Mouse (Mus musculus): Measurements from ENCODE around the gene Nos1ap. TPM values are rescaled to one million over a fixed set of nuclear protein-coding genes. Genes with fewer than 3 reads are reported as not detected.

Gene Nos1ap
- total RNA-seq, 2 experiments from 2014 or later: 5.8 to 12.4 TPM

DNA sequence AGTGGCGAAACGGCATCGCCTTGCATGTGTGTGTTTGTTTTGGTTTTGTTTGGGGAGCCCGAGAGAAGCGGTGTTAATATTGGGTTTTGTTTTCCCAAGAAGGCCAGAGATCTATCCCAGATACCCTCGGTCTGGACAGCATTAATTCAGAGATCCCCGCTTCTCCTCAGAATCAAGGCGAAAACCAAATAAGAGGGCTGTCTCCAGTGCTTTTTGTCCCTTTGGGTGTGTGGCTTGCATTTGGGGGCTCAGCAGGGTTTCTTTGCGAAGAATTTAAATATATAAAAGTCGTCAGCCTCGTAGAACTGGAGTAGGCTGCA is 340 bp upstream of the Nos1ap start:
- no peak for ATAC-seq (replicated peaks; ENCODE audit: poor library complexity)

DNA sequence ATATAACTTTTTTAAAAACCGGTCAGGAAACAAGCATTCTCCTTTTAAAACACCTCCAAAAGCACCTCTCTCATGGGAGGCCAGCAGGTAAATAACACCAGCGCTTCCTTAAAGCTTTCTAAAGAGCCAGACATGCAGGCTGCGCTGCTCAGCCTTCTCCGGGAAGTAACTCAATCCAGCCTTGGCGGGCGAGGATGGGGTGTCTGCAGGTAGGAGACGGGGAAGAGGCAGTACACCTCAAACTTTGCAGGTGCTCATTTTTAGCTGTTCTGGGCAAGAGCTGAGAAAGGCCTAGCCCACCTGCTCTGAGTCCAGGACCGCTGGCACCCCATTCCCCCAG is 812 bp downstream of the Nos1ap start:
- no peak for ATAC-seq (replicated peaks; ENCODE audit: poor library complexity)

DNA sequence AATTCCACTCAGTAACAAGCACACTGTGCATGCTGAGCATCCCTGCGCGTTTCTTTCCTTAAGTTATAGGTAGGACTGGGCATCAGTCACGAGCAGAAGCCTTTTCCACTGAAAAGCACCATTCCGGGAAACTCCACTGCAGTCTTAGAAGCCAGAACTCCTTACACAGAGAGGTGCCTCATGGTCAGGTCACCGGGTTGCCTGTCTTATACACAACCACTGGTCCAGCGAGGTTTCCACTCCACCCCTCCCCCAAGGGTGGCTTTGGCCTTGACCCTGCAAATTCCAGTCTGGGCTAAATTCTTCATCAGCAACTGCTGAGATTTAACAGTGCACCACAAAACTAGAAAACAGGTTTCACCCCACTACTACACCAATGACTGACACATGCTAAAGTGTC is 1.3 kb downstream of the Nos1ap start:
- no peak for ATAC-seq (replicated peaks; ENCODE audit: poor library complexity)

DNA sequence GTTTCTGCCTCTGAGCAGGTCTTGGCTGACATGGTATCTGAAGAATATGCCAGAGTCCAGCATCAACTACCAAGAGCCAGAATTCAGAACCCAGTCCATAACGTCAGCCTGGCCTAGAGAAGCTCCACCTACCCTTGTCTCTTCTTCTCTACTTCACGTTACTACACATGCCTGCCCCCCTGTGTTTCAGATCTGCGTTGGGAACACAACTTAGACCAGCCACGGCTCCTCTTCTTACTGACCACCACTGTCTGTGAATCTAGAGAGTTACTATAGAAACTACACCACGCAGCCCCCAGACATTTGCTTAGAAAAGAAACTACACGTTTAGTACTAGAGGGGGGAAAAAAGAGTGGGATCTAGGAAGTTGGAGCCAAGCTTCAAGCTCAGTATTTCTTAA is 2.9 kb downstream of the Nos1ap start:
- ATAC-seq (replicated peaks; ENCODE audit: poor library complexity): no peak

DNA sequence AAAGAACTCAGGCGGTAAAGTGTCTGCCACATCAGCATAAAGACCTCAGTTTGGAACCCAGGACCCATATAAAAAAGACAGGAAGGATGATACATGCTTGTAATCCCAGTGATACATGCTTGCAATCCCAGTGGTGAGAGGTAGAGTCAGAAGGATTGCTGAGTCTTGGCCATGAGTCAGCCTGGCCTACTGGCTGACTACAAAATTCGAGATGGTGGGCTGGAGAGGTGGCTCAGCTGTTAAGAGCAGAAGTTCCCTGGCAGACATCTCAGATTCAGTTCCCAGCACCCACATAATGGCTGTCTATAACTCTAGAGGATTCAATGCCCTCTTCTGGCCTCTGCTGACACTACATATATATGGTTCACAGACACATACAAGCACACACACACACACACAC is 5.7 kb downstream of the Nos1ap start:
- ATAC-seq (replicated peaks; ENCODE audit: poor library complexity): no peak

DNA sequence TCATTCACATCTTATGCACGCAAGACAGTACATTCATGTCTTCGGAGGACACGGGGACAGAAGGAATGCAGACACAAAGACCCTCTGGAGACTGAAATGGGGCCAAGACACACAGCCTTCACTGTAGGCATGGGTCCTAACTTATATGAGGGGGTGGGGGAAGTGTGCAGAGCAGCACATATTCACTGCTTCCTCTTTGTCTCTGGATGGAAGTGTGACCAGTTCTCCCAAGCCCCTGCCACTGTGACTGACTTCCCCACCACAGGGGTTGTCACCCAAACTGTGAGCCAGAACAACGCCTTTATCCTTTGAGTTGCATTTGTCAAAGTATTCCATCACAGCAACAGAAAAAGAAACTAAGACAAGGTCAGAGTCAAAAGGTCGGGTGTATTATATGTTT is 7.3 kb downstream of the Nos1ap start:
- ATAC-seq (replicated peaks; ENCODE audit: poor library complexity): peak; percentile 95

DNA sequence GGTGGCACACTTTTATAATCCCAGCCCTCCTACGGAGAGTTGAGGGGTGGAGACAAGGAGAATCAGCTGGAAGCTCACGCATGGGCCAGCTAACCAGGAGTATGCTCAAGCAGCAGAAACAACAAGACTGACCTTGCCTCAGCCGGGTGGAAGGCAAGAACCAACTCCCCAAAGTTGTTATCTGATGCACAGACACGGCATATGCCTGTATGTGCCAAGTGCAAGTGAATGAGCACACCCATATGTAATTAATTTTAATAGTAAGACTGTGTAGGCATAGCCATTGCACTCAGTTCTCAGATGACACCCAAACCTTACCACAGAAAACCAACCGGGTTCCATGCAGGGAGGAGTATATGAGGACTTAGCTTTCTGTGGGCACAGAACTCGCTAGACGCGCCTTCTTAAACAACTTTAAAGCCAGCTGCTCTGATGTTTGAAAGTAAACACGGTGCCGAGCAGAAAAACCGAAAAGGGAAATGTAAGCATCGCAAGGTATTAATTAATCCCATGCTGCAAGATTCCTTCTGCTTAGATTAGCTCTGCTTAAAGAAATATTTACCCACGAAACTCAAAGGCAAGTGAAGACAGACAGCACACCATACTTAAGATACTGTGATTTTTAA is 9.1 kb downstream of the Nos1ap start:
- no peak for ATAC-seq (replicated peaks; ENCODE audit: poor library complexity)

DNA sequence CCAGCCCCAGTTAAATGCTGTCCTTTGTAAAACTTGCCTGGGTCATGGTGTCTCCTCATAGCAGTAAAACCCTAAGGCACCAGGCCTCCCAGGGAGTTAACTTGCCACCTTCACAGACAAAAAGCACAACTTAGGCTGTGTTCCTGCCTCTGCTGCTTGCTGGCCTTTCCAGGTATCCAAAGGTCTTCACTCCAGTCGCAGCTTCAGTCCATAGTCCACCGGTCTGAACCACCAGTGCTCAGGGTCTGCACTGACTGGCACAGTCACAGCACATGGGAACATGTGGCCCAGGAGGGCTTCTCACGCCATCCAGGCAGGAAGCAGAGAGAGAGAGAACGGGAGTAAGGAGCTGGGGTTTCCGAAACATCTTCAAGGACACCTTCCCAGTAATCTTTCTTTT is 10.2 kb downstream of the Nos1ap start:
- no peak for ATAC-seq (replicated peaks; ENCODE audit: poor library complexity)

DNA sequence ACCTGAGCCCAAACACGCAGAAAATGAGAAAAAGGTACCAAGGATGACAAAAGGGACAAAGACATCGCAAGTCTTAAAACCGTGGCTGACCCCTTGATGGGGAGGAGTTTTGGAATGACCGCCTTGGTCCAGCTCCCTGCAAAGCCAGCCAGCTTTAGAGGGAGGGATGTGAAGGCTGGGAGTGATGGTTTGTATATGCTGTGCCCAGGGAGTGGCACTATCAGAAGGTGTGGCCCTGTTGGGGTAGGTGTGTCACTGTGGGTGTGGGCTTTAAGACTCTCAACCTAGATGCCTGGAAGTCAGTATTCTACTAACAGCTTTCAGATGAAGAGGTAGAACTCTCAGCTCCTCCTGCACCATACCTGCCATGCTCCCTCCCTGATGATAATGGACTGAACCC is 10.6 kb downstream of the Nos1ap start:
- no peak for ATAC-seq (replicated peaks; ENCODE audit: poor library complexity)

DNA sequence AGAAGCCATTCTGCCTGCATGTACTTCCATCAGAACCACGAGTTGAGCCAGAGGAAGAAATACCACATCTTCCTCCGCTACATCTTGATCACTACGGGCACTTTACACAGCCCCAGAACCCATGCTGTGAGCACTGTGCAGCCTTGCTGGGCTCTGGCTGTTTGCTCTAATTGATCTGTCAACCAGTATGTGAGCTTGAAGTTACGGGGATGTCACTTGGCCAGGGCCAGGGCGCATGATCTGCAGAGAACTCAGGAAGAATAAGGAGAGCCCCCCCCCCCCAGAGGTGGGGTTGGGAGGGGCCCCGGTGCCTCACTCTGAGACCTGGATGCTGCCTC is 13.0 kb downstream of the Nos1ap start:
- peak; percentile 38 for ATAC-seq (replicated peaks; ENCODE audit: poor library complexity)

DNA sequence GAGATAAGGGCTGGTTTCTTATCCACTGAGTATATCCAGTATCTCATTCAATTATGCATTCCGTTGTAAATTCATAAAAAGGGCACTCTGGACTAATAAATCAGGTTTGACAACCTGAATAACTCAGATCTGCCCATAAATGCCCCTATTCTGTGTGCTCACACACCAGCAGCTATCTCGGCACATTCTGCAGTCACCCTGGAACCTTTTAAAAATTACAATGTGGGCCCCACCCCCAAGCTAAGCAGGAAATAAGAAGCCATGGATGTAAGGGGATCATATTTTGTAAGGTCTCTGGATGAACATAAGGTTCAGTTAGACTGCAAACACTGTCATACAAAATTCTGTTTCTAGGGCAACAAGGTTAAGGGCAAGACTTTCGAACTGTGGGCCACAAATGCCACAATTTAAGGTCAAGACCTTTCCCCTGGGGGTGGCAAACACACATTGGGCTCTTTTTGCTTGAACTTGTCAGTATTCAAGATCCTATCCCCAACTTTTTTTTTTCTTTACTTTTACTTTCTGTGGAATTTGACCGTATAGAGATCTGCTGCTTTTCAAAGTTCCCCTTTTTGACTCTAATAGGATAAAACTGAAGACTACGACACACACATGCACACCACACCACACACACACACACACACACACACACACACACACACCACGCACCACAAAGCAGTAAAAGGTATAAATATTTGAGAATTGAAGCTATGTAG is 13.5 kb downstream of the Nos1ap start:
- peak; percentile 60 for ATAC-seq (replicated peaks; ENCODE audit: poor library complexity)

DNA sequence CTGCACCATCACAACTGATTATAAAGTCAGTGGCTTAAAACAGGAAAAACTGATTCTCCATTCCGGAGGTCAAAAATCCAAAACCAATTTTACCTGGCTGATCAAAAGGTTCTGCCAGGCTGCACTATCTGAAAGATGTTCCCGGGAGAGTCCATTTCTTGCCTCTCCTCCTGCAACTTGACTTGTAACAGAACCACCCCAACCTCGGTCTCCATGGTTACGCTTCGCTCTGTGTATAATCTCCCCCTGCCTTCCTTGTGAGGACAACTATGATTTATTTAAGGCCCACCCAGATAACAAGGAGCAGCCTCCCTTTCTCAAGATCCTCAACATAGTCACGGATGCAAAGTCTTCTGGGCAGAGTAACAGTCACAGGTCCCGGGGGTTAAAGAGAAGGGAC is 16.5 kb downstream of the Nos1ap start:
- ATAC-seq (replicated peaks; ENCODE audit: poor library complexity): no peak

DNA sequence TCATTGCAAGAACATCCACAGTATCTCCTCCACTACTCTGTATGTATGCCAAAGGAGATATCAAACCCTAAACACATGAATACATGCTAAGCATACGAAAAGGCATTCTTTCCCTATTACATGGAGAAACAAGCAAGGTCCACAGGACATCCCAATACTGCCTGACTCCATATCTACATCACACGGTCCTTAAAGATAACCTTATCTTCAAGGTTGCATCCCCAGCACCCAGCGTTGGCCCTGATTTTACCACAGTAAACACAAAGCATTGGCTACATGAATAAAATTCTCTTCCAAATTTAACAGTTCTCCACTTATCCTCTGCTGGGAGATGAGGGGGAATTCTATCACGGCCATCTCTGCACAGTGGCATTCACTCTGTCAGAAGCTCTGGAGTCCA is 22.7 kb downstream of the Nos1ap start:
- no peak for ATAC-seq (replicated peaks; ENCODE audit: poor library complexity)

DNA sequence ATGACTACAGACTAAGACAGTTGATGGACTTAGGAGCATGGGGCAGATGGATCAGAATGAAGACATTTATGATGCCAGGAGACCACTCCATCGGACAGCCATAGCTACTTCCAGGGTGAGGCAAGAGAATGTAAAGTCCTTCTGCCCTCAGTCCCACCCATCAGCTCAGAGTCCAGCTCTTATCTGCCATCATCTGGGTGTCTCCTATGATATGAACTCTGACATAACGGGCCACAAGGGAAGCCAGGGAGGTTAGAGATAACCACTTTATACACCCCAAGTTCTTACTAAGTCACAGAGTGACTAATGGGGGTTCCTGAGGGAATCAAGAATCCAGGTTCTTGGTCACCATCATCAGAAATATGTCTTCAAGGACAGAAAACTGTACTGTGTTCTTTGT is 23.1 kb downstream of the Nos1ap start:
- 0 out of 2 replicates have a peak, but pooled peaks have one; percentile 15 for ATAC-seq (replicated peaks; ENCODE audit: poor library complexity)

DNA sequence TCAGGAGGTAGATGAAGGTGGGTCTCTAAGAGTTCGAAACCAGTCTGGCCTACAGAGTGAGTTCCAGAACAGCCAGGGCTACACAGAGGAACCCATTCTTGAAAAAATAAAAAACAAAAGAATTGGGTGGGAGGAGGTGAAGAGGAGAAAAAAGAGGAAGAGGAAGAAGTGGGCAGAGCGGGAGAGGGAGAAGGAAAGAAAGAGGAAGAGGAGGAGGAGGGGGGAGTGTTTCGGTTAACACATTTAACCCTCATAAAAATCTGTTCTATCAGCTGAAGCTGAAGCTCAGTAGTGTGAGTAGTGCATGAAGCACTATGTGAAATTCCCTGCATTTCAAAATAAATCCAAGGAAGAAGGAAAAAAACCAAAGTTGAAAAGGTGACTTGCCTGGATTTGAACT is 24.7 kb downstream of the Nos1ap start:
- peak; percentile 88 for ATAC-seq (replicated peaks; ENCODE audit: poor library complexity)

DNA sequence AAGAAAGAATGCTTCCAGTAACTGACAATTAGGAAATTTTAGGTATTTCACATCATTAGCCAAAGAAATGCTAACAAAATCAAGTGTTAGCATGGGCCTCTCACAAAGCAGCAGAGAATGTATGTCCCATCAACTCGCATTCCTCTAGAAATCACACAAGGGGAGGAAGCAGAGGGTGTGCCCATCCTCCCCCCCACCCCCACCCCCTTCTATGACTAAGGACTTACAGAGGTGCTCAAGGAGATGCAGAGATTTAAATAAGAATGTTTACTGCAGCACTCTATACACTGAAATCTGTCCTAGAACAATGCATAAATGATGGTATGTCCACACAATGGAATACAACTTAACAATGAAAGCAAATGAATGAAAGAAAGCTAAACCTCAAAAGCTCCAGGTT is 27.2 kb downstream of the Nos1ap start:
- no peak for ATAC-seq (replicated peaks; ENCODE audit: poor library complexity)

DNA sequence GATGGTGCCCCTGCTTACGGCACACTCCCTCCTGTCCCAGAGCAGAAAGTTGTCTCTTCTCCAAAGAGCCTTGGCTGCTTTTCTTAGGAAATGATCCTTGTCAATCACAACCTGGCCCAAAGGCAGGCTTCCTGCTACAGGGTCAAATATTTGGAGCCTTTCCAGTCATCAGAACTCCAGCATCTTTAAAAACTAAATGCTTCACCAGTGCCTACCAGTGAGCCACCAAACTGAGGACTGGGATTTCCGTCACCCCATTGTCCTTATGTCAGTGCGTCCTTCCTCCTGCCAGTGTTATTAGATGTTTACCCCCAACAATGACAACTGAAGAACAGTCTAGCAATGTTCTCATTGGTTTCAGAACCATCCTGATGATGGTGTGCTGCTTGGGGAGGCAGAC is 28.9 kb downstream of the Nos1ap start:
- ATAC-seq (replicated peaks; ENCODE audit: poor library complexity): no peak

DNA sequence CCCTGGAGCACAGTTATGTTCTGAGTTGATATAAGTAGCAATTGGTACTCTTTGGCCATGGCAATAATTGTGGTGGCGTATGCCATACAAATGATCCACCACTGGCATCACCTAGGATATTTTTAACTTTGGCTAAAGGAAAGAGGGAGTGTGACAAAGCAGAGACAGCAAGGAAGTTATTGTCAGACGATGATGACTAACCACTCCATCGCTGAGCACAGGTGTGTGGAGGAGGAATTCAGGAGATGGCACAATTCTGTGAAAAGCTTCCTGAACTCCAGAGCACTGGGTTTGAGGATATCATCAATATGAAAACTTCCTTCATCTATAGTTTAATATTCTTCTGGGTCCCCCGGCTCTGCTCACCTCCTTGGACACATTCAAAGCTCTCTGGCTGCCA is 31.7 kb downstream of the Nos1ap start:
- no peak for ATAC-seq (replicated peaks; ENCODE audit: poor library complexity)

DNA sequence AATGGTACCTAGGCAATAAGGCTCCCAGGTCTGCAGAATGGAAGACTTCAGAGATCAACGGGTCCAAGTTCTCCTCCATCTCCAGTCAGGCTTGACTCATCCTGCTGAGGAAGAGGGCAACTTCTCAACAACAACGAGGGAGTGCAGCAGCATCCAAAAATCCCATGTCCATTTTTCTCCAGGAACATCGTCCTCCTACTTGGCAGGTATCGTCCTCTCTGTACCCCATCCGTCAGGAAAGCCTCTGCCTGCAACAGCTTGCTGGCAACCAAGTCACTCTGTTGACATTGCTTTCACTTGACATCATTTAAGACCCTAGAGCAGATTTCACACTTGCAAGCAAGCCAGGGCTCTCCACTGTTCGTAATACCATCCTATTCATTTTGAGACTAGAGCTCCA is 33.0 kb downstream of the Nos1ap start:
- no peak for ATAC-seq (replicated peaks; ENCODE audit: poor library complexity)

DNA sequence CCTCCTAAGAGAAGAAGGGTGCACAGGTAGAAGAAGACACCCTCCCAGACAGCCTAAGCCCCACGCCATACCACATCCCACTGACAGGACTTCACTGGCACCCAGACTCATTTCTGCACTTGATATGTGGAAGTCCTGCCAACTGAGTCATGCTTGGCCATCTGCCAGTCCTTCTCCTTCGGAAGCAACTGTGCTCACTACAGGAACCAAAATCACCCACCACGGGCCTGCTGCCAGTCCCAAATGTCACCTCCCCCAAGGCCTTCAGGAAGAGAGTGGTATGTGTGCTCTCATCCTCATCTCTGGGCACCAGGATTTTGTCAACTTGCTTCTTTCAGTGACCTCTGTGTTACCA is 34.7 kb downstream of the Nos1ap start:
- peak; percentile 81 for ATAC-seq (replicated peaks; ENCODE audit: poor library complexity)

DNA sequence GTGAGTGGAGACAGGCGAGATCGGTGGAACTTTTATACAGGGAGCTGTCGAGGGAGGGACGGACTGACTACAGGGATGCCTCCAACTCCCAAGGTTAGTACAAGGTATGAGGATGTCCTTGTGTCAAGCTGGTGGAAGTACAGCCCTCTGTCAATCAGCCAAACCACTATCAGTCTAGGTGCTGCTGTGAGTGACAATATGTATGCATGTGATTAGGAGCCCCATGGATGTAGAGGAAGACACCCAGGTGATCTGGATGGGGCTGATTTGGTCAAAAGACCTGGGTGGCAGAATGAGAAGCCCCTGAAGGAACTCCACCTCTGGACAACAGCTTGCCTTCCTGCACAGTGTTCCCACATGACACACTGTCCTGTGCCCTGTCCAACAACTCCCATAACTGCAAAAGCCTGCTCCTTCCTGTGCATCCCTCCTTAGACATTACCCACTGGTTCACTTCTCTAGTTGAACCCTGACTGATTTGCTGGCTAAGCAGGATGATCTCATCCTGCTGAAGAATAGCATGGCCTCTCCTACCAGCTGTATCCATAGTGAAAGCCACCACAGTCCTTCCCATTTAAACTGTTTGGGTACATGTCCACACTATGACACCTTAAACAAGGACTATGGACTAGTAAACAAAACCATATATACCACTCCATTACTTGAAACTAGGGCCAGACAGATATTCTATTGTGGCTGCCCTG is 35.3 kb downstream of the Nos1ap start:
- ATAC-seq (replicated peaks; ENCODE audit: poor library complexity): peak; percentile 50

DNA sequence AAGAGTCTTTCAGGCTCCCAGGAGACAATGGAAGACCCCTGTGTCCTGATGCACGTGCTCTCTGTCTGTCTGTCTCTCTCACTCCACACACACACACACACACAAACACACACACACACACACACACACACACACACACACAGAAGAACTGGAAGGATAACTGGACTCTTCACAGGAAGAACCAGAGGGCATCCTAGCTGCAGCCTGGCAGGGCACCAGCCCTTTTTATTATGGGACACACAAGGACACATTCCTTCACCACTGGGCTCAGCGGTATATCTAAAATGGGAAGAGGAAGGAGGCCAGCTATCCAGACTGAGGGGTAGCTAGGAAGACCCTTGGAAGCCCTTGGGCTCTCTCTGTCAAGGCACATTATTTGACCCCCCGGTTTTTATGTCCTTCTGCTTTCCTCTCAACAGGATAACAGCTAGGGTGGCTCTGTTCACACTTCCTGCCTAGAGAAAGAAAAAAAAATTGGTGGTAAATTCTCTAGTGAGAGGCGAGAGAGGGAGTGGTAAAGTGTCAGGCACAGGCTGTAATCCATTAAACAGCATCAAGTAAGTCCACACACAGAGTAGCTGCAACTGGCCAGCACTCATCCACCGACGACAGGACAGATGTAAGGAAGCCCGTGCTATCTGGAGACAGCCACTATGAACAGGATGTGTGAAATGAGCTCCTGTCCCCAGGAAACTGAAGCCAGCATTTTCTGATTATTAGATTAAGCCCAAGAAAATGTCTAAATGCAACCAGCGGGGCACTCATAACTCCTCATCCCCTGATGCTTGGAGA is 38.8 kb downstream of the Nos1ap start:
- ATAC-seq (replicated peaks; ENCODE audit: poor library complexity): 0 out of 2 replicates have a peak, but pooled peaks have one; percentile 3

Data from megakaryocyte progenitor cell, adult 5-6 weeks (primary cell).